Mouse (Mus musculus): ENCODE results near the gene Snupn.

DNA sequence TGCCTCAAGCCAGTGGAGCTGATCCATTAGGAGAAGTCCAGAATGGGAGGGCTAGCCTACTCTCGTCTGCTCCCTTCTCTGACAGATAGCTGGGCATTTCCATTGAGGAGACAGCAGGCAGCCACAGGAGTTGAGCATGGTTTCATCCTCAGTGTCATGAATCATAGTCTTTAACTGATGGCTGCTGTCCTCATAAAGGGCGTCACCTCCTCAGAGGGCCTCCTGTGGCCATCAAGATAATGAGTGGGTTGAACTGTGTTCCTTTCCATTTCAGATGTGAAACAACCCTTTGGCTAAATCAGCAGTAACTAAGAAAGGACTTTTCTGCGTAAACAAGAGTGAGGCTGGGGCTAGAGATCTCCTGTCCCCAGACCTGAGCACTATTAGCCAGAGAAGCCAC lies 47.0 kb upstream of the Snupn start:
- TF ChIP-seq CTCF (IDR thresholded peaks at IDR 0.05; ENCODE audit: low read depth) (no peak), EP300 (IDR thresholded peaks at IDR 0.05; ENCODE audit: low read depth) (no peak)

Measured in liver, embryonic 14.5 days (tissue).